Mouse (Mus musculus) ES-Bruce4 (cell line): ENCODE measurements around the gene Nt5e. TPM values are rescaled to one million over a fixed set of nuclear protein-coding genes. Genes with fewer than 3 reads are reported as not detected.

Experiments
- H3K27ac ChIP-seq: 2 replicates; pipeline ENCODE4 v1.5.1; 2012; ENCODE audit warnings: low read length, inconsistent platforms; ENCODE audit not compliant: insufficient read depth
- H3K27me3 ChIP-seq: 2 replicates; pipeline ENCODE4 v1.6.1; 2012; ENCODE audit warnings: mild to moderate bottlenecking, low read length, inconsistent platforms; ENCODE audit not compliant: control insufficient read depth, poor library complexity, insufficient read depth, severe bottlenecking
- H3K36me3 ChIP-seq: 2 replicates; pipeline ENCODE4 v1.6.1; 2012; ENCODE audit warnings: inconsistent platforms, mild to moderate bottlenecking, low read length, moderate library complexity; ENCODE audit not compliant: control insufficient read depth, poor library complexity, insufficient read depth, severe bottlenecking
- H3K4me1 ChIP-seq: one replicate; pipeline ENCODE4 v1.8.1; 2011; ENCODE audit warnings: low read length; ENCODE audit not compliant: control insufficient read depth, insufficient read depth
- H3K4me3 ChIP-seq: 2 replicates; pipeline ENCODE4 v1.5.1; 2011; ENCODE audit warnings: low read depth, mild to moderate bottlenecking, low read length
- H3K9ac ChIP-seq: 2 replicates; pipeline ENCODE4 v1.6.1; 2012; ENCODE audit warnings: low read depth, mild to moderate bottlenecking, inconsistent platforms; ENCODE audit not compliant: poor library complexity, severe bottlenecking
- H3K9me3 ChIP-seq: replicated peaks from 2 replicates; pipeline ENCODE4 v1.6.1; 2012; ENCODE audit warnings: mild to moderate bottlenecking, low read length, inconsistent platforms; ENCODE audit not compliant: control insufficient read depth, poor library complexity, insufficient read depth, severe bottlenecking
- CTCF ChIP-seq: IDR thresholded peaks from one replicate; pipeline ENCODE4 v1.8.1; 2011; ENCODE audit warnings: low read depth, low read length
- EP300 ChIP-seq: IDR thresholded peaks from 2 replicates; pipeline ENCODE4 v1.6.1; 2011; ENCODE audit warnings: low read depth, low read length; ENCODE audit not compliant: insufficient read depth
- POLR2A ChIP-seq: IDR thresholded peaks from one replicate; pipeline ENCODE4 v1.8.1; 2011; ENCODE audit warnings: low read length; ENCODE audit not compliant: insufficient read depth
- polyA plus RNA-seq: library from polyadenylated mRNA; stranded (reverse); fragments of >200 nt; gene quantifications from 2 replicates; pipeline ENCODE4 v1.2.4, GENCODE M21; 2011; ENCODE audit warnings: low read depth; ENCODE audit not compliant: missing spikeins, insufficient read depth, insufficient read length

Nt5e gene
- polyA plus RNA-seq, 1 experiment, result 15.0 TPM

DNA sequence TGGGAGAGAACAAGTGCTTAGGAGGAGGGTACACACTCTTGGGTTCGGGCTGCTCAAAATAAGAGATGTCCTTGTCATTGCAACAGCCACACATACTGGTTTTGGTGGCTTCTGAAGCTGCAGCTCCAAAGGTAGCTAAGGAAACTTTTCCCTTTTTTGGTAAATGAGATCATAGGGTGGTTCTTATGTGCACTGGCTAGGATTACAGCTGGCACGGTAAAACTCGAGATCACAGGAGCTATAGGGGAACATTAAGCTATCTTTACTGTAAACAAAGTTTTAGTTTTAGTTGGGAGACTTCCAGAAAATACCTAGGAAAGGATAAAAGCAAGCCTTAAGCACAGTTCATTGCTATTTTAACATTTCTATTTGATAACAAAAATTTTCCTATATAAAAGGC lies 24.2 kb downstream of the Nt5e start:
- Histone ChIP-seq H3K4me3 (no peak overlapping the region), H3K36me3 (no peaks in the 10 kb centered on the region), H3K27ac (no peak overlapping the region), H3K4me1 (no peaks in the 10 kb centered on the region), H3K9ac (no peak overlapping the region), H3K9me3 (no peaks in the 10 kb centered on the region), H3K27me3 (no peaks in the 10 kb centered on the region)
- TF ChIP-seq CTCF (no peak), EP300 (no peak), POLR2A (no peak)

DNA sequence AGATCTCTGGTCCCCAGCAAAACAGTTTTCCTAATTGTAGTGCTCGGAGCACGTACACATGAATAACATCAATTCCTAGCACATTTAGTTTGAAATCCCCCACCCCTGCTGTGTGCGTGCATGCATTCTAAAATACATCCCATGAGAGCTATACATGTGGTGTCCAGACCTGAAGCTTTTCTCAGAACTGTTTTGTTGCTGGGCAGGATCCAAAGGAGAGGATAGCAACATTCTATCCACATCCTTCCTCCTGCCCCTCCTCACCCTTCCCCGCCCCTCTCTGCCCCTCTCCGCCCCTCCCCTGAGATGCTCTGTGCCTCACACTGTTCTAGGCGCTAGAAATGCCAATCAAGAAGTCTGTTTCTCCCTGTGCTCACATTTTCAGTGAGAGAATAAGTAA lies 25.7 kb downstream of the Nt5e start:
- Histone ChIP-seq H3K9me3 (no peaks in the 10 kb centered on the region), H3K4me3 (no peak overlapping the region), H3K4me1 (no peaks in the 10 kb centered on the region), H3K9ac (no peak overlapping the region), H3K27me3 (no peaks in the 10 kb centered on the region), H3K27ac (no peak overlapping the region), H3K36me3 (no peaks in the 10 kb centered on the region)
- no peak for TF ChIP-seq CTCF
- no peak for TF ChIP-seq EP300
- TF ChIP-seq POLR2A, result no peak

DNA sequence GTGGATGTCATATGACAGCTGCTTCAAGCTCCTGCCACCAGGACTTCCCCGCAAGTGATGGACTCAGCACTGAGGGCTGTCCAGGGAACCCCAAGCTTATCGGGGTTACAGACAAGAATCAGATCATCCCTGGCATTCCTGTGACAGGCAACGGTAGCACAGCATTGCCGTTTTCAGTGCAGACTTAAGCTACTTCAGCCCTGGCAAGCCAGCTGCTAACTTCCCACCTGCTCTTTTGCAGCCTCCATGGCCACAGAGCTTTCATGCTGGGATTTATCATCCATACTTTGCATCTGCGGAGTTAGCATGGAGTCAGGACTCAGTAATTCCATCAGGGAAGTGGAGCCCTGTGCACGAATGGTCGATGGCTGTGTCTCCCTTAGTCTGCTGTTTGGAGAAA lies 26.5 kb downstream of the Nt5e start:
- Histone ChIP-seq H3K4me3 (no peak overlapping the region), H3K27me3 (no peaks in the 10 kb centered on the region), H3K9me3 (no peaks in the 10 kb centered on the region), H3K27ac (no peak overlapping the region), H3K9ac (no peak overlapping the region), H3K36me3 (no peaks in the 10 kb centered on the region), H3K4me1 (no peaks in the 10 kb centered on the region)
- no peak for TF ChIP-seq POLR2A
- TF ChIP-seq CTCF, result no peak

DNA sequence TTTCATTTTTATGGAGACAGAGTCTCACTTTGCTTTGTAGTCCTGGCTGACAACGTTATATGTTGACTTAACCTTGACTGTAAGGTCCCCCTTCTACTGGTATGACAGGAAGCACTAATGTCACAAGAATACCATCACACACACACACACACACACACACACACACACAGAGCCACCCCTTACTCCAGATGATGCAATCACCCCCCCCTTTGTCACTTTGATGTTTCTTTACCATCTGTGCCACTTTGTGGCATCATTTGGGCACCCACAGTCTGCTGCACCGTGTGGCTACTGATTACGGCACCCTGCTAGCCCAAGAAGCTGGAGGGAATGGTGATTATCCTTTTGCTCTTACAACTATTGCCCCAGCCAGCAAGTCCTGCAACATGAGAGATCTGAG lies 30.2 kb downstream of the Nt5e start:
- no peaks in the 10 kb centered on the region for H3K4me1 ChIP-seq
- TF ChIP-seq EP300 (no peak), POLR2A (no peak), CTCF (no peak)
- H3K9ac ChIP-seq, result no peak overlapping the region
- no peak overlapping the region for H3K4me3 ChIP-seq
- no peaks in the 10 kb centered on the region for H3K9me3 ChIP-seq
- no peaks in the 10 kb centered on the region for H3K27me3 ChIP-seq
- no peak overlapping the region for H3K27ac ChIP-seq
- no peaks in the 10 kb centered on the region for H3K36me3 ChIP-seq

DNA sequence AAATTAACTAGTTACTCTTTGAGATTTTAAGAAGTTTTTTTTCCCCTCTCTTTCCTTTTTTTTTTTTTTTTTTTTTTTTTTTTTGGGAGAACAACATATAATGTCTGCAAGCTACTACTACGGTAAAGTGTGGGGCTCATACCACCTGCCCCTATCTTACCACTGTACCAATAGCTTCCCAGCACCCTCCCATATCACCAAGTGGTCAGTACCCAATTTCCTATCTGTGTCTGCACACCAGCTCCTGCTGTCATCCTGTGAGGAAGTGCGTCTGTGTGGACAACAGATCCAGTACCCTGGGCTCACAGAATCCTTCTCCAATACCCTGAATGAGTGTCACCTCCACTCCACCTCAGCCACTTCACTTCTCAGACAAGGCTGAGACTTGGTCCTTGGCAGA lies 32.1 kb downstream of the Nt5e start:
- no peak for TF ChIP-seq CTCF
- TF ChIP-seq POLR2A, result no peak
- TF ChIP-seq EP300, result no peak
- Histone ChIP-seq H3K9me3 (no peaks in the 10 kb centered on the region), H3K27ac (no peak overlapping the region), H3K4me1 (no peaks in the 10 kb centered on the region), H3K4me3 (no peak overlapping the region), H3K9ac (no peak overlapping the region), H3K36me3 (no peaks in the 10 kb centered on the region), H3K27me3 (no peaks in the 10 kb centered on the region)

DNA sequence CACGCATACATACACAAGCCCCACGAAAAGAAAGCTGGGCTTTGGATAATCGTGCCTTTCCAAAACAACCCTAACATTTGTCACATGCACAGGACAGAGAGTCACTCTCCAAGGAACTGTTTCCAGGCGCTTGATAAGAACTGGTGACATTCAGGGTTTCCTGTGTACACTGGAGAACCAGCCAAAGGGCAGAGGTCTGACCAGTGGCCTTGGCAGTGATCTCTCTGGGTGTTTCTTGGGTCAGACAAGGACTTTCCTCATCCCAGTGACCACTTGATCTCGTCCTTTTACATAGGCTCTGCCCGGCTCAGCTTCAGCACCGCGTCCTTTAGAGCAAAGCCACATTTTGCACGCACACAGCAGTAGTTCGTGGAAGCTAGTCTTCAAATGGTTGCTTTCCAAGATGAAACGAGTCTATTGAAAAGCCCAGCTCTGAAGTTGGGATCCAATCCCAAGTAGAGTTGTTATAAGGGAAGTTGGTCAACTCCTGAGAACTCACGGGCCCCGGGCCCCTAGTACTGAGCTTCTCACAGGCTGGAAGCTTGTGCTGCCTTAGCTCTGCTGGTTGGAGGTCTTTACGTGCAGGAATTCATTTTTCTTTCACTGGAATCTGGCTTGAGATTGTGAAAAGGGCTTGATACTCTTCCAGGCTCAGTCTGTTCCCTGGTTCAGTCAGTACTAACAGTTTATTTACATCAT lies 34.4 kb downstream of the Nt5e start:
- no peak for TF ChIP-seq EP300
- TF ChIP-seq CTCF, result no peak
- no peak for TF ChIP-seq POLR2A
- no peak overlapping the region for H3K27ac ChIP-seq
- no peaks in the 10 kb centered on the region for H3K9me3 ChIP-seq
- no peaks in the 10 kb centered on the region for H3K27me3 ChIP-seq
- H3K4me1 ChIP-seq, result no peaks in the 10 kb centered on the region
- no peaks in the 10 kb centered on the region for H3K36me3 ChIP-seq
- H3K4me3 ChIP-seq, result no peak overlapping the region
- no peak overlapping the region for H3K9ac ChIP-seq
